Comparison of ENCODE assay signal across 24 mouse cellular contexts in the genomic region with DNA sequence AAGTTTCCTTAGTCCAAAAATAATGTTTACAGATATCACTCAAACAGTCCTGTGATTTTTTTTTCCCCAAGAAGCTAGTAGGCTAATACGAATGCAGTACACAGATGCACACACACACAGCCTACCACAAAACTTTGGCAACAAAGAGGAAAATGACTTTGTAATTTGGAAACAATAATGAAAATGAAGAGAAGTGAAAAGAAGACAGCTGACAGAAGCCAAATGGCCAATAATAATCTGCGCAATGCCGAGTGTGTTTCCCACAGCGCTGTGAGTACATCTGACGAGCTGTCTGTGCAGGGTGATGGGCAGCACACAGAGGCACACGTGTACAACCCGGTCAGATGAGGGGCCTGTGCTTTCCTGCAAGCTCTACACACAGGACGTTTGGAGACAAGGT.
"Had no signal": no experiment of that assay in that cellular context is flagged by ENCODE, and none has a peak within 500 bp of the region (broad histone marks: within the 10 kb centered on the region; RNA-seq: fewer than 3 reads in every experiment).

No protein-coding gene starts in this region.

- H3K9ac ChIP-seq: heart, embryonic 12.5 days; hindbrain, embryonic 12.5 days; hindbrain, embryonic 14.5 days; intestine, embryonic 15.5 days; limb, embryonic 12.5 days had no signal

- H3K36me3 ChIP-seq: intestine, embryonic 15.5 days had no signal

- H3K4me1 ChIP-seq: hindbrain, embryonic 10.5 days; hindbrain, embryonic 12.5 days; intestine, embryonic 15.5 days had no signal

- DNase-seq: gastrocnemius, adult 2 months; gastrocnemius, postnatal 10 days; gastrocnemius, postnatal 25 days; heart, postnatal 10 days; heart, postnatal 4 days; kidney, adult 18-20 months; kidney, adult 8-10 months; kidney, postnatal 10 days; kidney, postnatal 25 days; kidney, postnatal 4 days; liver had no signal

- H3K27ac ChIP-seq: gastrocnemius, adult 2 months; heart, embryonic 10.5 days; hindbrain, embryonic 10.5 days; hindbrain, embryonic 12.5 days; hindbrain, embryonic 14.5 days; intestine, embryonic 15.5 days; left cerebral cortex, adult 2 months; limb, embryonic 10.5 days; limb, embryonic 12.5 days had no signal

- ATAC-seq: forebrain, embryonic 16.5 days; hindbrain, embryonic 16.5 days; inflammation-experienced regulatory T-cells, adult 6 months; intestine, embryonic 15.5 days; intestine, postnatal 0 days had no signal

- H3K4me2 ChIP-seq: heart, embryonic 12.5 days; hindbrain, embryonic 12.5 days; hindbrain, embryonic 14.5 days; intestine, embryonic 15.5 days; limb, embryonic 12.5 days had no signal

- H3K9me3 ChIP-seq: heart, embryonic 10.5 days; heart, embryonic 12.5 days; hindbrain, embryonic 10.5 days; hindbrain, embryonic 12.5 days; intestine, embryonic 15.5 days; limb, embryonic 10.5 days; limb, embryonic 12.5 days had no signal

- H3K4me3 ChIP-seq: gastrocnemius, adult 2 months; heart, embryonic 10.5 days; heart, embryonic 12.5 days; hindbrain, embryonic 10.5 days; hindbrain, embryonic 12.5 days; intestine, embryonic 15.5 days; left cerebral cortex, adult 2 months; limb, embryonic 10.5 days; limb, embryonic 12.5 days had no signal

- H3K27me3 ChIP-seq: heart, embryonic 12.5 days; hindbrain, embryonic 12.5 days; intestine, embryonic 15.5 days; limb, embryonic 12.5 days had no signal
